ENCODE assay signal across 22 mouse cellular contexts in genomic region chr1:174244621-174245020, GRCm38 (mm10). TPM values are rescaled to one million over a fixed set of nuclear protein-coding genes. Genes with fewer than 3 reads are reported as not detected.
"Had no signal": no experiment of that assay in that cellular context is flagged by ENCODE, and none has a peak within 500 bp of the region (broad histone marks: within the 10 kb centered on the region; RNA-seq: fewer than 3 reads in every experiment).

No protein-coding gene starts in this region.

- H3K27me3 ChIP-seq: limb, embryonic 12.5 days; limb, embryonic 15.5 days; lung, embryonic 15.5 days; neural tube, embryonic 12.5 days; neural tube, embryonic 15.5 days; stomach, embryonic 15.5 days had no signal

- DNase-seq: kidney, adult 2 months; kidney, postnatal 25 days; left cerebral cortex, postnatal 4 days; liver, postnatal 0 days; lung, postnatal 14 days; lung, postnatal 4 days; right cerebral cortex, adult 18-20 months; right cerebral cortex, postnatal 25 days; spleen, adult 18-20 months; thymus, postnatal 25 days had no signal

- ATAC-seq: liver, postnatal 0 days had no signal

- H3K9ac ChIP-seq: limb, embryonic 12.5 days; limb, embryonic 15.5 days; liver, embryonic 14.5 days; liver, postnatal 0 days; lung, embryonic 15.5 days; neural tube, embryonic 12.5 days; neural tube, embryonic 15.5 days; stomach, embryonic 15.5 days had no signal

- H3K4me2 ChIP-seq: limb, embryonic 12.5 days; limb, embryonic 15.5 days; liver, embryonic 11.5 days; lung, embryonic 15.5 days; midbrain, embryonic 11.5 days; neural tube, embryonic 12.5 days; neural tube, embryonic 15.5 days; stomach, embryonic 15.5 days had no signal

- H3K9me3 ChIP-seq: limb, embryonic 12.5 days; limb, embryonic 15.5 days; lung, embryonic 15.5 days; neural tube, embryonic 12.5 days; neural tube, embryonic 15.5 days; stomach, embryonic 15.5 days had no signal

- H3K4me3 ChIP-seq: limb, embryonic 12.5 days; limb, embryonic 15.5 days; lung, embryonic 15.5 days; neural tube, embryonic 12.5 days; neural tube, embryonic 15.5 days; stomach, embryonic 15.5 days had no signal

- H3K27ac ChIP-seq: kidney, postnatal 0 days; limb, embryonic 12.5 days; limb, embryonic 15.5 days; liver, embryonic 14.5 days; lung, embryonic 15.5 days; neural tube, embryonic 12.5 days; neural tube, embryonic 15.5 days; stomach, embryonic 15.5 days had no signal

- H3K4me1 ChIP-seq: limb, embryonic 12.5 days; limb, embryonic 15.5 days; lung, embryonic 15.5 days; neural tube, embryonic 12.5 days; neural tube, embryonic 15.5 days; stomach, embryonic 15.5 days had no signal

- H3K36me3 ChIP-seq: limb, embryonic 12.5 days; limb, embryonic 15.5 days; lung, embryonic 15.5 days; neural tube, embryonic 12.5 days; neural tube, embryonic 15.5 days; stomach, embryonic 15.5 days had no signal

RNA-seq across cellular contexts. Expression of gene Olfr419, which starts 7.2 kb away (rescaled TPM):
- polyA plus RNA-seq: kidney, adult 2 months; kidney, embryonic 14.5 days; kidney, postnatal 0 days; limb, embryonic 12.5 days; limb, embryonic 15.5 days; lung, embryonic 15.5 days; midbrain, embryonic 11.5 days; neural tube, embryonic 12.5 days; neural tube, embryonic 15.5 days; stomach, embryonic 15.5 days; thymus, postnatal 0 days had no signal
